Mouse (Mus musculus) MEL (cell line): ENCODE data around the gene Hoxb4. TPM values are rescaled to one million over a fixed set of nuclear protein-coding genes. Genes with fewer than 3 reads are reported as not detected.

Source experiments
- DNase-seq: peaks from one replicate; pipeline ENCODE4 v3.0.0; 2011; ENCODE audit warnings: low read depth, low spot score
- H3K27ac ChIP-seq: 2 replicates; pipeline ENCODE4 v1.5.1; 2012; ENCODE audit warnings: low read depth, mild to moderate bottlenecking, control low read depth, low read length, moderate library complexity; ENCODE audit not compliant: control insufficient read depth
- H3K27me3 ChIP-seq, 2 experiments: fragments of 150-350 bp in 1 of 2; sonication (generic) in 1 of 2; 2 replicates each; pipeline ENCODE4 v1.6.1; 2012; ENCODE audit warnings: low read length in 2 of 2, mild to moderate bottlenecking in 2 of 2, improper control_type of control experiment in 1 of 2, moderate library complexity in 1 of 2; ENCODE audit not compliant: insufficient read depth in 2 of 2, control insufficient read depth in 1 of 2
- H3K36me3 ChIP-seq, 2 experiments: 2 replicates each; pipeline ENCODE4 v1.6.1; 2012 to 2014; ENCODE audit warnings: low read length in 2 of 2, improper control_type of control experiment in 1 of 2, inconsistent platforms in 1 of 2, mild to moderate bottlenecking in 1 of 2; ENCODE audit not compliant: insufficient read depth in 2 of 2, control insufficient read depth in 1 of 2
- H3K4me1 ChIP-seq, 2 experiments: fragments of 150-350 bp in 1 of 2; sonication (generic) in 1 of 2; 2 replicates each; pipeline ENCODE4 v1.6.1; 2012; ENCODE audit warnings: low read length in 2 of 2, improper control_type of control experiment in 1 of 2, mild to moderate bottlenecking in 1 of 2; ENCODE audit not compliant: insufficient read depth in 2 of 2, control insufficient read depth in 1 of 2
- H3K4me3 ChIP-seq, 2 experiments: fragments of 150-350 bp in 1 of 2; sonication (generic) in 1 of 2; 2 replicates each; pipeline ENCODE4 v1.5.1; 2012; ENCODE audit warnings: low read depth in 2 of 2, low read length in 2 of 2, mild to moderate bottlenecking in 2 of 2, moderate library complexity in 2 of 2, control low read depth in 1 of 2, improper control_type of control experiment in 1 of 2; ENCODE audit not compliant: control insufficient read depth in 1 of 2, insufficient read depth in 1 of 2
- H3K79me2 ChIP-seq: 2 replicates; pipeline ENCODE4 v1.6.1; 2012; ENCODE audit warnings: mild to moderate bottlenecking, low read length, moderate library complexity; ENCODE audit not compliant: control insufficient read depth, poor library complexity, insufficient read depth
- H3K9ac ChIP-seq: 2 replicates; pipeline ENCODE4 v1.6.1; 2012; ENCODE audit warnings: low read depth, mild to moderate bottlenecking, control low read depth, low read length, moderate library complexity; ENCODE audit not compliant: control insufficient read depth, poor library complexity, severe bottlenecking
- H3K9me3 ChIP-seq: fragments of 150-350 bp; sonication (generic); replicated peaks from 2 replicates; pipeline ENCODE4 v1.6.1; 2012; ENCODE audit warnings: mild to moderate bottlenecking, low read length, improper control_type of control experiment, moderate library complexity; ENCODE audit not compliant: insufficient read depth
- BHLHE40 ChIP-seq: IDR thresholded peaks from 2 replicates; pipeline ENCODE4 v1.6.1; 2012; ENCODE audit warnings: low read depth, mild to moderate bottlenecking, inconsistent platforms, low read length, improper control_type of control experiment, borderline replicate concordance
- CHD2 ChIP-seq: IDR thresholded peaks from 2 replicates; pipeline ENCODE4 v1.6.1; 2011; ENCODE audit warnings: low read length, improper control_type of control experiment
- E2F4 ChIP-seq: IDR thresholded peaks from 2 replicates; pipeline ENCODE4 v1.6.1; 2011; ENCODE audit warnings: low read depth, low read length, improper control_type of control experiment, borderline replicate concordance
- EP300 ChIP-seq, 2 experiments: IDR thresholded peaks; 2 replicates each; pipeline ENCODE4 v1.6.1; 2011; ENCODE audit warnings: improper control_type of control experiment in 2 of 2, low read length in 2 of 2, low read depth in 1 of 2, mild to moderate bottlenecking in 1 of 2
- MAFK ChIP-seq: IDR thresholded peaks from 2 replicates; pipeline ENCODE4 v1.6.1; 2011; ENCODE audit warnings: low read depth, mild to moderate bottlenecking, low read length, improper control_type of control experiment, borderline replicate concordance
- MAZ ChIP-seq: IDR thresholded peaks from 2 replicates; pipeline ENCODE4 v1.6.1; 2012; ENCODE audit warnings: low read depth, mild to moderate bottlenecking, inconsistent platforms, low read length, improper control_type of control experiment
- MEF2A ChIP-seq: IDR thresholded peaks from 2 replicates; pipeline ENCODE4 v1.6.1; 2014; ENCODE audit warnings: low read depth, mild to moderate bottlenecking, inconsistent platforms, low read length, improper control_type of control experiment; ENCODE audit not compliant: poor library complexity, insufficient replicate concordance, severe bottlenecking; ENCODE audit errors: extremely low read depth
- MXI1 ChIP-seq: IDR thresholded peaks from 2 replicates; pipeline ENCODE4 v1.6.1; 2011; ENCODE audit warnings: mild to moderate bottlenecking, low read depth, low read length, improper control_type of control experiment
- MYB ChIP-seq: IDR thresholded peaks from 2 replicates; pipeline ENCODE4 v1.6.1; 2011; ENCODE audit warnings: mild to moderate bottlenecking, low read depth, low read length, improper control_type of control experiment
- NRF1 ChIP-seq: IDR thresholded peaks from 2 replicates; pipeline ENCODE4 v1.6.1; 2014; ENCODE audit warnings: low read depth, mild to moderate bottlenecking, inconsistent platforms, low read length, improper control_type of control experiment, moderate library complexity; ENCODE audit not compliant: poor library complexity, insufficient read depth, severe bottlenecking
- RCOR1 ChIP-seq: IDR thresholded peaks from 2 replicates; pipeline ENCODE4 v1.6.1; 2012; ENCODE audit warnings: low read depth, mild to moderate bottlenecking, inconsistent platforms, low read length, improper control_type of control experiment
- TAL1 ChIP-seq: IDR thresholded peaks from 2 replicates; pipeline ENCODE4 v1.6.1; 2012; ENCODE audit warnings: mild to moderate bottlenecking, inconsistent platforms, low read length, moderate library complexity, mixed read lengths
- TBP ChIP-seq: IDR thresholded peaks from 2 replicates; pipeline ENCODE4 v1.8.0; 2011; ENCODE audit warnings: low read depth, low read length, improper control_type of control experiment
- ZNF384 ChIP-seq: IDR thresholded peaks from 2 replicates; pipeline ENCODE4 v1.6.1; 2012; ENCODE audit warnings: low read depth, mild to moderate bottlenecking, inconsistent platforms, low read length, improper control_type of control experiment
- polyA plus RNA-seq, 2 experiments: library from polyadenylated mRNA; stranded (reverse) in 1 of 2; unstranded in 1 of 2; fragments of >175 nt in 1 of 2; fragments of >200 nt in 1 of 2; gene quantifications; 2 replicates each; pipeline versions ENCODE4 v1.2.1 to v1.2.4; 2012; ENCODE audit warnings: low replicate concordance in 2 of 2, low read depth in 1 of 2; ENCODE audit not compliant: insufficient read length in 2 of 2, insufficient read depth in 1 of 2, missing spikeins in 1 of 2
- total RNA-seq: library from RNA; depleted of rRNA; stranded (reverse); fragments of 300-350 nt; gene quantifications from 2 replicates; pipeline ENCODE4 v1.2.3, GENCODE M21; 2012

The Hoxb4 gene
- total and polyA plus RNA-seq, 3 experiments, result not detected

GRCm38 (mm10) chr11:96366092-96367041 lies 48.3 kb downstream of the Hoxb4 start:
- no peaks in the 10 kb centered on the region for H3K79me2 ChIP-seq
- H3K27ac ChIP-seq, result no peak overlapping the region
- no peaks in the 10 kb centered on the region for H3K9me3 ChIP-seq
- no peak for DNase-seq
- no peaks in the 10 kb centered on the region for H3K36me3 ChIP-seq
- TF ChIP-seq ZNF384 (no peak), MXI1 (no peak), CHD2 (no peak), TAL1 (no peak), NRF1 (no peak), RCOR1 (no peak), BHLHE40 (no peak), MYB (no peak), MEF2A (no peak), E2F4 (no peak), MAFK (no peak), EP300 (IDR thresholded peaks at IDR 0.05; ENCODE audit: low read depth in 1 of 2, low read length in 2 of 2) (no peak), MAZ (no peak)
- no peak overlapping the region for H3K9ac ChIP-seq
- peaks cover 2 to 9% of the 10 kb centered on the region in 2 experiments; a peak in 3 of 4 replicates for H3K27me3 ChIP-seq
- no peaks in the 10 kb centered on the region for H3K4me1 ChIP-seq
- H3K4me3 ChIP-seq, result no peak overlapping the region

GRCm38 (mm10) chr11:96367141-96367540 lies 49.1 kb downstream of the Hoxb4 start:
- Histone ChIP-seq H3K9me3 (no peaks in the 10 kb centered on the region), H3K27ac (no peak overlapping the region), H3K27me3 (peaks cover 0 to 6% of the 10 kb centered on the region in 2 experiments; a peak in 2 of 4 replicates), H3K9ac (no peak overlapping the region), H3K79me2 (no peaks in the 10 kb centered on the region), H3K4me1 (no peaks in the 10 kb centered on the region), H3K4me3 (no peak overlapping the region), H3K36me3 (no peaks in the 10 kb centered on the region)
- no peak for DNase-seq
- TF ChIP-seq TBP, result no peak
